Mouse (Mus musculus) ovary, postnatal 10 days (tissue): ENCODE data around the gene Abhd2.
"Not testable (repeated sequence)": the region's sequence is repeated elsewhere in the genome, so short reads cannot be mapped to it uniquely, and the experiment has no call there.

ENCODE experiments used
- DNase-seq: peaks from one replicate; pipeline ENCODE4 v3.0.0; 2022; ENCODE audit warnings: low spot score

Abhd2 gene

GRCm38 (mm10) chr7:79266228-79266627 lies 6.8 kb upstream of the Abhd2 start:
- DNase-seq: no peak

- DNase-seq: no peak
Observed at GRCm38 (mm10) chr7:79267690-79268388, 5.2 kb upstream of the Abhd2 start.

- no peak for DNase-seq
Observed at GRCm38 (mm10) chr7:79268897-79269296, 4.1 kb upstream of the Abhd2 start.

- DNase-seq: no peak
Observed at GRCm38 (mm10) chr7:79269411-79269810, 3.6 kb upstream of the Abhd2 start.

GRCm38 (mm10) chr7:79269866-79270265 lies 3.1 kb upstream of the Abhd2 start:
- DNase-seq: no peak

GRCm38 (mm10) chr7:79270961-79271387 lies 2.0 kb upstream of the Abhd2 start:
- no peak for DNase-seq

GRCm38 (mm10) chr7:79271861-79272788 lies 874 bp upstream of the Abhd2 start:
- DNase-seq: no peak

- DNase-seq: no peak
Observed at GRCm38 (mm10) chr7:79273738-79274472, 906 bp downstream of the Abhd2 start.

- DNase-seq: no peak
Observed at GRCm38 (mm10) chr7:79274473-79275010, 1.5 kb downstream of the Abhd2 start.

GRCm38 (mm10) chr7:79275345-79275744 lies 2.3 kb downstream of the Abhd2 start:
- DNase-seq: no peak

- no peak for DNase-seq
Observed at GRCm38 (mm10) chr7:79278432-79278831, 5.4 kb downstream of the Abhd2 start.

GRCm38 (mm10) chr7:79279376-79280029 lies 6.5 kb downstream of the Abhd2 start:
- no peak for DNase-seq

GRCm38 (mm10) chr7:79282883-79283670 lies 10.1 kb downstream of the Abhd2 start:
- no peak for DNase-seq

GRCm38 (mm10) chr7:79283671-79283941 lies 10.6 kb downstream of the Abhd2 start:
- not testable (repeated sequence) for DNase-seq

GRCm38 (mm10) chr7:79284160-79284888 lies 11.3 kb downstream of the Abhd2 start:
- no peak for DNase-seq

GRCm38 (mm10) chr7:79284889-79285280 lies 11.9 kb downstream of the Abhd2 start:
- no peak for DNase-seq

- no peak for DNase-seq
Observed at GRCm38 (mm10) chr7:79285408-79285807, 12.4 kb downstream of the Abhd2 start.

GRCm38 (mm10) chr7:79287226-79287625 lies 14.2 kb downstream of the Abhd2 start:
- DNase-seq: no peak

GRCm38 (mm10) chr7:79287928-79288327 lies 14.9 kb downstream of the Abhd2 start:
- DNase-seq: no peak

- DNase-seq: no peak
Observed at GRCm38 (mm10) chr7:79288422-79288821, 15.4 kb downstream of the Abhd2 start.
